Mouse (Mus musculus): Measurements from ENCODE around the gene Mycl. TPM values are rescaled to one million over a fixed set of nuclear protein-coding genes. Genes with fewer than 3 reads are reported as not detected.

Mycl gene
- polyA plus RNA-seq (2015; fragmentation: Nextera tagmentation; extraction: Ambion mirVana), result 20.6 and 21.3 TPM in 2 replicates

- Histone ChIP-seq H3K36me3 (no peaks in the 10 kb centered on the region), H3K27me3 (replicated peaks) (peaks cover 7% of the 10 kb centered on the region; the same call in 1 of the 2 replicates), H3K4me1 (peaks cover 12% of the 10 kb centered on the region; the same call in 1 of the 2 replicates), H3K27ac (peak within 1 kb of the TSS; percentile 91), H3K9me3 (no peaks in the 10 kb centered on the region), H3K9ac (peak within 1 kb of the TSS; percentile 71), H3K4me2 (peak within 1 kb of the TSS; percentile 98), H3K4me3 (replicated peaks) (peak within 1 kb of the TSS; percentile 77)
- under 1% methylated on average over 50 of the region's 69 CpGs for WGBS
- peak; percentile 83 for ATAC-seq (ENCODE audit: insufficient read depth, low FRiP score, low read depth)
Measured at GRCm38 (mm10) chr4:122995404-122996220, at the start of gene Mycl. TSS of gene Mycl (plus strand) at chr4:122995652.

- no peak for ATAC-seq (ENCODE audit: insufficient read depth, low FRiP score, low read depth)
Measured at GRCm38 (mm10) chr4:122947223-122947622, 48.2 kb upstream of the Mycl start.

GRCm38 (mm10) chr4:122949096-122949495, 46.4 kb upstream of the Mycl start:
- no peak for ATAC-seq (ENCODE audit: insufficient read depth, low FRiP score, low read depth)
- Histone ChIP-seq H3K27ac (no peak overlapping the region), H3K27me3 (replicated peaks) (no peaks in the 10 kb centered on the region), H3K4me2 (no peak overlapping the region), H3K4me1 (no peaks in the 10 kb centered on the region), H3K36me3 (no peaks in the 10 kb centered on the region), H3K9ac (no peak overlapping the region), H3K4me3 (replicated peaks) (no peak overlapping the region), H3K9me3 (no peaks in the 10 kb centered on the region)
- 83% methylated on average over 8 of the region's 8 CpGs for WGBS

More at GRCm38 (mm10) chr4:122947223-122947622, 48.2 kb upstream of the Mycl start:
- H3K36me3 ChIP-seq, result no peaks in the 10 kb centered on the region
- H3K4me1 ChIP-seq, result no peaks in the 10 kb centered on the region
- no peak overlapping the region for H3K27ac ChIP-seq
- no peak overlapping the region for H3K9ac ChIP-seq
- 80% methylated on average over 3 of the region's 3 CpGs for WGBS
- no peak overlapping the region for H3K4me2 ChIP-seq
- no peak overlapping the region for H3K4me3 ChIP-seq (replicated peaks)
- H3K27me3 ChIP-seq (replicated peaks), result no peaks in the 10 kb centered on the region
- H3K9me3 ChIP-seq, result no peaks in the 10 kb centered on the region

GRCm38 (mm10) chr4:122954680-122955411, 40.6 kb upstream of the Mycl start:
- ATAC-seq (ENCODE audit: insufficient read depth, low FRiP score, low read depth), result peak; percentile 45; the same call in 1 of the 2 replicates
- 54% methylated on average over 5 of the region's 5 CpGs for WGBS
- H3K36me3 ChIP-seq, result no peaks in the 10 kb centered on the region
- H3K27me3 ChIP-seq (replicated peaks), result no peaks in the 10 kb centered on the region
- peaks cover 15% of the 10 kb centered on the region for H3K4me1 ChIP-seq
- peak overlapping the region; percentile 44 for H3K4me2 ChIP-seq
- H3K9ac ChIP-seq, result no peak overlapping the region
- H3K9me3 ChIP-seq, result no peaks in the 10 kb centered on the region
- H3K27ac ChIP-seq, result peak overlapping the region; percentile 80
- peak overlapping the region; percentile 12; the same call in 1 of the 2 replicates for H3K4me3 ChIP-seq (replicated peaks)

- Histone ChIP-seq H3K36me3 (no peaks in the 10 kb centered on the region), H3K9ac (no peak overlapping the region), H3K4me3 (replicated peaks) (peak overlapping the region; percentile 12; the same call in 1 of the 2 replicates), H3K9me3 (no peaks in the 10 kb centered on the region), H3K27me3 (replicated peaks) (no peaks in the 10 kb centered on the region), H3K4me1 (peaks cover 19% of the 10 kb centered on the region), H3K27ac (peak overlapping the region; percentile 80), H3K4me2 (peak overlapping the region; percentile 44)
- WGBS, result 7% methylated on average over 17 of the region's 17 CpGs
- peak; percentile 93 for ATAC-seq (ENCODE audit: insufficient read depth, low FRiP score, low read depth)
Measured at GRCm38 (mm10) chr4:122955412-122956136, 39.9 kb upstream of the Mycl start.

GRCm38 (mm10) chr4:122956301-122956700, 39.2 kb upstream of the Mycl start:
- Histone ChIP-seq H3K4me2 (no peak overlapping the region), H3K4me3 (replicated peaks) (no peak overlapping the region), H3K36me3 (no peaks in the 10 kb centered on the region), H3K9me3 (no peaks in the 10 kb centered on the region), H3K9ac (no peak overlapping the region), H3K27me3 (replicated peaks) (0 out of 2 replicates have a peak, but pooled peaks cover 7% of the 10 kb centered on the region), H3K4me1 (peaks cover 26% of the 10 kb centered on the region), H3K27ac (no peak overlapping the region)
- WGBS, result 87% methylated on average over 4 of the region's 6 CpGs
- no peak for ATAC-seq (ENCODE audit: insufficient read depth, low FRiP score, low read depth)

- WGBS, result 86% methylated on average over 6 of the region's 6 CpGs
- no peak overlapping the region for H3K9ac ChIP-seq
- H3K4me1 ChIP-seq, result peaks cover 34% of the 10 kb centered on the region
- H3K4me2 ChIP-seq, result no peak overlapping the region
- no peak overlapping the region for H3K4me3 ChIP-seq (replicated peaks)
- no peaks in the 10 kb centered on the region for H3K9me3 ChIP-seq
- H3K36me3 ChIP-seq, result no peaks in the 10 kb centered on the region
- ATAC-seq (ENCODE audit: insufficient read depth, low FRiP score, low read depth), result no peak
- H3K27me3 ChIP-seq (replicated peaks), result peaks cover 10% of the 10 kb centered on the region; the same call in 1 of the 2 replicates
- no peak overlapping the region for H3K27ac ChIP-seq
Measured at GRCm38 (mm10) chr4:122958491-122959031, 36.9 kb upstream of the Mycl start.

- Histone ChIP-seq H3K4me3 (replicated peaks) (peak overlapping the region; percentile 58), H3K36me3 (no peaks in the 10 kb centered on the region), H3K9me3 (no peaks in the 10 kb centered on the region), H3K9ac (no peak overlapping the region), H3K4me1 (peaks cover 33% of the 10 kb centered on the region), H3K27me3 (replicated peaks) (peaks cover 10% of the 10 kb centered on the region; the same call in 1 of the 2 replicates), H3K27ac (no peak overlapping the region), H3K4me2 (peak overlapping the region; percentile 100)
- ATAC-seq (ENCODE audit: insufficient read depth, low FRiP score, low read depth), result no peak
- 19% methylated on average over 8 of the region's 8 CpGs for WGBS
Measured at GRCm38 (mm10) chr4:122959816-122960215, 35.6 kb upstream of the Mycl start.

- Histone ChIP-seq H3K27me3 (replicated peaks) (peaks cover 10% of the 10 kb centered on the region; the same call in 1 of the 2 replicates), H3K4me2 (peak overlapping the region; percentile 100), H3K4me1 (peaks cover 26% of the 10 kb centered on the region), H3K27ac (peak overlapping the region; percentile 4; the same call in 1 of the 2 replicates), H3K4me3 (replicated peaks) (peak overlapping the region; percentile 58), H3K9me3 (no peaks in the 10 kb centered on the region), H3K36me3 (no peaks in the 10 kb centered on the region), H3K9ac (0 out of 2 replicates have a peak overlapping the region, but pooled peaks have one; percentile 41)
- peak; percentile 16 for ATAC-seq (ENCODE audit: insufficient read depth, low FRiP score, low read depth)
- WGBS, result under 1% methylated on average over 43 of the region's 43 CpGs
Measured at GRCm38 (mm10) chr4:122960321-122961099, 34.9 kb upstream of the Mycl start.

- Histone ChIP-seq H3K36me3 (no peaks in the 10 kb centered on the region), H3K4me2 (peak within 1 kb of the TSS; percentile 100), H3K9me3 (no peaks in the 10 kb centered on the region), H3K27ac (peak within 1 kb of the TSS; percentile 4; the same call in 1 of the 2 replicates), H3K9ac (0 out of 2 replicates have a peak within 1 kb of the TSS, but pooled peaks have one; percentile 41), H3K4me3 (replicated peaks) (peak within 1 kb of the TSS; percentile 58), H3K4me1 (peaks cover 21% of the 10 kb centered on the region), H3K27me3 (replicated peaks) (peaks cover 10% of the 10 kb centered on the region; the same call in 1 of the 2 replicates)
- ATAC-seq (ENCODE audit: insufficient read depth, low FRiP score, low read depth), result peak; percentile 78
- WGBS, result under 1% methylated on average over 27 of the region's 27 CpGs
Measured at GRCm38 (mm10) chr4:122961100-122961567, 34.3 kb upstream of the Mycl start, which contains the start of gene Mfsd2a. TSS of gene Mfsd2a (minus strand) at chr4:122961188.
